8 mouse cellular contexts compared by ENCODE assay signal in genomic region chr6:29860238-29860637, GRCm38 (mm10). TPM values are rescaled to one million over a fixed set of nuclear protein-coding genes. Genes with fewer than 3 reads are reported as not detected.
DNase-seq lines count a peak whose midpoint lies in the region; ATAC-seq and TF ChIP-seq lines count a peak whose summit lies in the region.

No protein-coding gene starts in this region.

- WGBS in heart, embryonic 11.5 days (ENCODE audit: insufficient replicate concordance): 76% methylated on average over 3 of the region's 3 CpGs
- 44% methylated on average over 3 of the region's 3 CpGs for WGBS in heart, postnatal 0 days
- WGBS in liver, embryonic 16.5 days (ENCODE audit: insufficient replicate concordance): 78% methylated on average over 3 of the region's 3 CpGs
- 90% methylated on average over 3 of the region's 3 CpGs for whole genome bisulfite sequencing in hindbrain, embryonic 14.5 days

- TF ChIP-seq CTCF in G1E (IDR thresholded peaks at IDR 0.05; ENCODE audit: low read depth, low read length): peak; percentile 75
- TF ChIP-seq CTCF in heart, postnatal 0 days (IDR thresholded peaks at IDR 0.05; ENCODE audit: low read depth): peak; percentile 67

- 0 out of 2 replicates have a peak, but pooled peaks have one; percentile 55 for ATAC-seq in heart, embryonic 11.5 days (replicated peaks; ENCODE audit: insufficient number of reproducible peaks, low FRiP score, low TSS enrichment)
- ATAC-seq in G1E (ENCODE audit: extremely low read depth, insufficient number of reproducible peaks, low FRiP score, poor library complexity, severe bottlenecking): peak; percentile 40; the same call in 1 of the 2 replicates
- ATAC-seq in heart, postnatal 0 days (ENCODE audit: insufficient read depth, low read depth): peak; percentile 81
- ATAC-seq in liver, embryonic 16.5 days (ENCODE audit: low read depth): peak; percentile 78
- no peak for ATAC-seq in hindbrain, embryonic 14.5 days (ENCODE audit: low FRiP score)

- no peaks in the 10 kb centered on the region for H3K27me3 ChIP-seq in heart, embryonic 11.5 days (ENCODE audit: control insufficient read depth, insufficient read depth, low read length)
- H3K27me3 ChIP-seq in G1E (ENCODE audit: insufficient read depth, low read length): no peaks in the 10 kb centered on the region
- no peaks in the 10 kb centered on the region for H3K27me3 ChIP-seq in heart, postnatal 0 days (ENCODE audit: control insufficient read depth, insufficient read depth, low read length)
- no peaks in the 10 kb centered on the region for H3K27me3 ChIP-seq in liver, embryonic 16.5 days (ENCODE audit: control insufficient read depth, insufficient read depth, low read depth, low read length)
- H3K27me3 ChIP-seq in hindbrain, embryonic 14.5 days (ENCODE audit: control insufficient read depth, insufficient read depth, low read length): no peaks in the 10 kb centered on the region

- H3K4me2 ChIP-seq in heart, embryonic 11.5 days: no peak overlapping the region
- no peak overlapping the region for H3K4me2 ChIP-seq in heart, postnatal 0 days (ENCODE audit: low read depth, low read length)
- H3K4me2 ChIP-seq in liver, embryonic 16.5 days (ENCODE audit: low read depth, low read length): no peak overlapping the region
- no peak overlapping the region for H3K4me2 ChIP-seq in hindbrain, embryonic 14.5 days (replicated peaks)

- H3K4me1 ChIP-seq in heart, embryonic 11.5 days (ENCODE audit: control insufficient read depth, insufficient read depth, low read length): peaks cover 19% of the 10 kb centered on the region
- peaks cover 44% of the 10 kb centered on the region for H3K4me1 ChIP-seq in G1E (ENCODE audit: insufficient read depth, low read depth, low read length)
- H3K4me1 ChIP-seq in heart, postnatal 0 days (ENCODE audit: control insufficient read depth, insufficient read depth): no peaks in the 10 kb centered on the region; the same call in 1 of the 2 replicates
- peaks cover 23% of the 10 kb centered on the region for H3K4me1 ChIP-seq in liver, embryonic 16.5 days (ENCODE audit: control insufficient read depth, low read depth, low read length)
- no peaks in the 10 kb centered on the region for H3K4me1 ChIP-seq in hindbrain, embryonic 14.5 days (replicated peaks; ENCODE audit: control insufficient read depth, insufficient read depth, low read length)

- H3K4me3 ChIP-seq in heart, embryonic 11.5 days (ENCODE audit: low read depth, low read length): no peak overlapping the region
- H3K4me3 ChIP-seq in G1E (ENCODE audit: low read depth, low read length): no peak overlapping the region
- no peak overlapping the region for H3K4me3 ChIP-seq in heart, postnatal 0 days (ENCODE audit: low read depth, low read length)
- H3K4me3 ChIP-seq in liver, embryonic 16.5 days (ENCODE audit: low read depth, low read length): no peak overlapping the region
- H3K4me3 ChIP-seq in hindbrain, embryonic 14.5 days (replicated peaks; ENCODE audit: low read length): no peak overlapping the region

- no peak overlapping the region for H3K27ac ChIP-seq in heart, embryonic 11.5 days (ENCODE audit: low read depth, low read length)
- no peak overlapping the region for H3K27ac ChIP-seq in heart, postnatal 0 days (ENCODE audit: low read depth)
- no peak overlapping the region for H3K27ac ChIP-seq in liver, embryonic 16.5 days (ENCODE audit: low read length)
- H3K27ac ChIP-seq in hindbrain, embryonic 14.5 days: no peak overlapping the region

- no peaks in the 10 kb centered on the region for H3K9me3 ChIP-seq in heart, embryonic 11.5 days (replicated peaks; ENCODE audit: control insufficient read depth, low read length)
- peaks cover 6% of the 10 kb centered on the region for H3K9me3 ChIP-seq in G1E (replicated peaks)
- H3K9me3 ChIP-seq in heart, postnatal 0 days (replicated peaks; ENCODE audit: control insufficient read depth, low read length): no peaks in the 10 kb centered on the region
- no peaks in the 10 kb centered on the region for H3K9me3 ChIP-seq in liver, embryonic 16.5 days (replicated peaks; ENCODE audit: control insufficient read depth, low read length)
- H3K9me3 ChIP-seq in hindbrain, embryonic 14.5 days (ENCODE audit: control insufficient read depth, low read length): no peaks in the 10 kb centered on the region

- no peak for DNase-seq in heart, adult 11 months
- peak; percentile 5 for DNase-seq in G1E (ENCODE audit: low spot score)
- DNase-seq in heart, postnatal 0 days (ENCODE audit: low spot score): peak; percentile 57
- DNase-seq in thymus, postnatal 10 days (ENCODE audit: low spot score in 2 of 2): peak; percentile 18 to 66
- no peak for DNase-seq in layer of hippocampus, adult 11-12 months (ENCODE audit: low spot score)
- DNase-seq in hindbrain, embryonic 14.5 days (ENCODE audit: low spot score): no peak

- TF ChIP-seq EP300 in heart, postnatal 0 days (IDR thresholded peaks at IDR 0.05; ENCODE audit: low read depth): no peak

- no peak overlapping the region for H3K9ac ChIP-seq in heart, embryonic 11.5 days (ENCODE audit: low read depth, low read length)
- H3K9ac ChIP-seq in heart, postnatal 0 days (replicated peaks; ENCODE audit: low read depth, low read length): no peak overlapping the region
- no peak overlapping the region for H3K9ac ChIP-seq in liver, embryonic 16.5 days (ENCODE audit: low read depth, low read length)
- no peak overlapping the region for H3K9ac ChIP-seq in hindbrain, embryonic 14.5 days

- H3K36me3 ChIP-seq in heart, embryonic 11.5 days (ENCODE audit: control insufficient read depth, insufficient read depth, low read length): no peaks in the 10 kb centered on the region
- peaks cover 13% of the 10 kb centered on the region for H3K36me3 ChIP-seq in G1E (replicated peaks)
- no peaks in the 10 kb centered on the region for H3K36me3 ChIP-seq in heart, postnatal 0 days (replicated peaks; ENCODE audit: control insufficient read depth, insufficient read depth, low read length)
- H3K36me3 ChIP-seq in liver, embryonic 16.5 days (ENCODE audit: control insufficient read depth, insufficient read depth): no peaks in the 10 kb centered on the region
- H3K36me3 ChIP-seq in hindbrain, embryonic 14.5 days (replicated peaks; ENCODE audit: control insufficient read depth, insufficient read depth): 0 out of 2 replicates have a peak, but pooled peaks cover 2% of the 10 kb centered on the region

RNA-seq across cellular contexts. Expression of gene Strip2, which starts 56.6 kb away (rescaled TPM):
- polyA plus RNA-seq in heart, embryonic 11.5 days (2014; fragmentation: Nextera tagmentation; extraction: Ambion mirVana): 21.5 and 25.7 TPM in 2 replicates
- 0.30 and 0.34 TPM in 2 replicates for total RNA-seq in G1E (2014; fragmentation: Nextera tagmentation)
- 0.76 and 0.93 TPM in 2 replicates for total RNA-seq in G1E (2017)
- polyA plus RNA-seq in G1E (2012): 0.02 and 0.03 TPM in 2 replicates
- 144 and 168 TPM in 2 replicates for total RNA-seq in heart, postnatal 0 days (2014; rRNA removed; ENCODE audit: low replicate concordance)
- 61.8 and 63.8 TPM in 2 replicates for polyA plus RNA-seq in heart, postnatal 0 days (2015; fragmentation: Nextera tagmentation; extraction: Ambion mirVana)
- polyA plus RNA-seq in liver, embryonic 16.5 days (2015; fragmentation: Nextera tagmentation; extraction: Ambion mirVana): 0.37 and 0.41 TPM in 2 replicates
- 6.1 and 7.3 TPM in 2 replicates for polyA plus RNA-seq in hindbrain, embryonic 14.5 days (2014; fragmentation: Nextera tagmentation; extraction: Ambion mirVana)

Comparison
In these comparisons a context has a peak if more than half of its experiments do, and no peak if none do; other contexts are left out.
1. DNase-seq: peak in G1E (single experiment), heart, postnatal 0 days (single experiment) and thymus, postnatal 10 days (2 of 2); none in heart, adult 11 months (single experiment), layer of hippocampus, adult 11-12 months (single experiment) and hindbrain, embryonic 14.5 days (single experiment).